Mouse (Mus musculus) left cerebral cortex, postnatal 10 days (tissue): ENCODE data around the gene Ldb2. TPM values are rescaled to one million over a fixed set of nuclear protein-coding genes. Genes with fewer than 3 reads are reported as not detected.

Source experiments
- DNase-seq, 2 experiments: peaks; one replicate each; pipeline ENCODE4 v3.0.0; 2021 to 2022; ENCODE audit warnings: low spot score in 2 of 2, mixed read lengths in 1 of 2; ENCODE audit errors: extremely low spot score in 1 of 2
- intact Hi-C: fragments of 180-260 bp; cut with DNase I; formaldehyde crosslinking; loops from one replicate; pipeline ENCODE4 v1.15.1; 2025
- total RNA-seq, 2 experiments: library from RNA; stranded (reverse); gene quantifications; 2 replicates each; pipeline ENCODE4 v1.2.3; 2021

Ldb2 gene
- total RNA-seq, 2 experiments from 2014 or later: 52.5 to 90.4 TPM

DNA sequence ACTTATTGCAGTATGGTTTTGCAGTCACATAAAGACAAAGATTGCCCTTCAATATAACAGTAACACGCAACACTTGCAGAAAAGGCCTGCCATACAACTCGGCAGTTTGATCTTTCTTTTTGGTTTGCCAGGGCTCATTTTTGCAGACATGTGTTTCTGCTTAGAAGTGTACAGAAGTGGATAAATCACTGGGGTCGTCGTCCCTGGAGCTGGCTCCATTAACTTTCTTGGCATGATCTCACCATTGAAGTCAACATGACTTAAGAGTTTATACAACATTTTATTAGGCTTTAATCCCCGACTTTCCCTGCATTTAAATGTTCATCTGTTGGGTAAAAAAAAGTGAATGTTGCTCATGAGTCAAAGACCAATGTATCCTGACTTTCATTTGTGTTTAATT, 212.9 kb downstream of the Ldb2 start:
- intact Hi-C loops: no loop called here
- DNase-seq: no peak

- intact Hi-C loops: no loop called here
- peak in 1 of 2 experiments; percentile 19 for DNase-seq
Measured at GRCm38 (mm10) chr5:44579899-44580459, 219.5 kb downstream of the Ldb2 start.

DNA sequence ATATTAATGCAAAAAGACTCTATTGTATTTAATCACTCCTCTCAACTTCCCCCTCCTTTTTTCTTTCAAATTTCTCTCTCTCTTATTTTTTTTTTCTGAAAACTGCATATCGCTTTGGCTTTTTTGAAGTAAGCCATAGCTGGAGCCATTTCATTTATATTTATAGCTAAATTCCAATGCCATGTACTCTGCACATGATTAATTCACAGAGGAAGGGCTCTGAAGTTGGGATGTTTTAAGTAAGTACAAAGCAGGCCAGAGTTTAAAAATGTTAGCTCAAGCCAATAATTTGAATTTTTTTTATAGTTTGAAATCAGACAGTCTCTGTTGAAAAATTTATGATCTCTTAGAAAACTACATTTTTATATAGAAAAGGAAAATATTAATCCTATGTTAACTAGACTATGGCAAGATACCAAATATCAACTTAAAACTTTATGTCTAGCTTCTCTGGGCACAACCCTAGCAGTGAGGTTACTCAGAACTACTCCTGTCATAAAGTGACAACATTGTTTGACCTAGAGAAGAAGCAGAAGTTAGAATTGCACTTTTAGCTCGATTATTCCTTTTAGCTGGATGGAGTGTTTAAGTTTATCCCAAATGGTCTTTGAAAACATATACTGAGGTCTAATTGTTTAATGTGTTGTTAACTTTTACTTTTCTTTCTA, 222.7 kb downstream of the Ldb2 start:
- no peak for DNase-seq
- intact Hi-C loops: no loop called here

GRCm38 (mm10) chr5:44574681-44575080, 224.8 kb downstream of the Ldb2 start:
- intact Hi-C loops: no loop called here
- no peak for DNase-seq

DNA sequence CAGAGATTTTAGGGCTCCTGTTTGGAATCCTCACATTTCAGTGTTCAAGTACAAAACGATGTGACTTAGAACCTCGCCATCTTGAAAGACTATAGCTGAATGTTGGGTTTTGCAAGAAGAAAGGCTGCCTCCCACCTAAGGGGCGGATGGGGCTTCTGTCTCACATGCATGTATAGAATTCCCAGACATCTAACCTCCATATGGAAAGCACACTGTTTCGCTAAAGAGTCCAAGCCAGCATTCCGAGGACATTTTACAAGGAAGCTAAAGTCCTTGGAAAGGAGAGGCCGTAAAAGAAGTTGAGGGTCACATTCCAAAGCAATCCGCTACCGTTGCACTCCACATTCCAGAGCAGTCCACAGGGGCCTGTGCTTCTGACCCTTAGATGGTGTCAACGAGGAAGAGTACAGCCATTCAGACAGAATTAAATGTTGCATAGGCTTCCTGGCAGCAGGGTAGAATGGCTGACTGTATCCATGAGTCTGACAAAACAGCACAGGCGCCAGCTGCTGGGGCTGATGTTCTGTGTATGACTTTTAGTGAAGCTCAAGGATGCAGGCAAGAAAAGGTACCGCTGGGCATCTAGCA, 245.6 kb downstream of the Ldb2 start:
- intact Hi-C loops: no loop called here
- no peak for DNase-seq

DNA sequence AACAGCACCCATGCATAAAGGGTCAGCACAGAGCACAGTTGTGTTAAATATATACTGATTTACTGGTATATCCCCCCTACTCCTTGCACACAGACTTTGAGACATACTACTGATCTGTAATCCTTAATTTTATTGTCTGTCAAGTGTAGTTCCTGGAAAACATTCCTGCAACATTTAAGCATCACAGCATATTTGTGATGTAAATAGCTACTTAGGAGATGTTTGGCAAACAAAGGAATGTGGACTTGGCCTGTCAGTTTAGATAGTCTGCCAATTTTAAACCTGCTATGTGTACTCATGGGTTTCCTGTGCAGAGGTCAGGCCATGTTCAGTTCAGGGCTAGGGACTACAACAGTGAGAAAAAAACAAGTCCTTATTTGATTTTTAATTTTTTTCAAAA, 246.3 kb downstream of the Ldb2 start:
- DNase-seq: no peak
- intact Hi-C loops: no loop called here

- intact Hi-C loops: no loop called here
- DNase-seq: no peak
Measured at GRCm38 (mm10) chr5:44552121-44552520, 247.4 kb downstream of the Ldb2 start.

DNA sequence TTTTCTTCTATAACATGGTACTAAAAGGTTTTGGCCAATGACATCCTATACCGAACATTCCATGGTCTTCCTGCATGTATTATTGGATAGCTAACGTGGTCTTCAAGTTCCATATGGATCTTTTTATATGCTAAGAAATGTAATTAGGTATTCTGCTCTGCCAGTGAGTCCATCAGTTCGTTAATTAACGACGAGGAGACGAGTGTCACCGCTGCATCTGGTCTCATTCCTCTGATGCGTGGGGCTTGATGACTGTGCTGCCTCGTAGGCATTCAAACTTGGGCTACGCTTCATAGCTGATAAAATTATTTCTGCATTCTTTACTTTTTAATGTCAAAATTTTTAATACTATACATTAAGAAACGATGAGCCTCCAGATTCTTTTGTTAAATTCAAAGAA, 251.0 kb downstream of the Ldb2 start:
- intact Hi-C loops: no loop called here

DNA sequence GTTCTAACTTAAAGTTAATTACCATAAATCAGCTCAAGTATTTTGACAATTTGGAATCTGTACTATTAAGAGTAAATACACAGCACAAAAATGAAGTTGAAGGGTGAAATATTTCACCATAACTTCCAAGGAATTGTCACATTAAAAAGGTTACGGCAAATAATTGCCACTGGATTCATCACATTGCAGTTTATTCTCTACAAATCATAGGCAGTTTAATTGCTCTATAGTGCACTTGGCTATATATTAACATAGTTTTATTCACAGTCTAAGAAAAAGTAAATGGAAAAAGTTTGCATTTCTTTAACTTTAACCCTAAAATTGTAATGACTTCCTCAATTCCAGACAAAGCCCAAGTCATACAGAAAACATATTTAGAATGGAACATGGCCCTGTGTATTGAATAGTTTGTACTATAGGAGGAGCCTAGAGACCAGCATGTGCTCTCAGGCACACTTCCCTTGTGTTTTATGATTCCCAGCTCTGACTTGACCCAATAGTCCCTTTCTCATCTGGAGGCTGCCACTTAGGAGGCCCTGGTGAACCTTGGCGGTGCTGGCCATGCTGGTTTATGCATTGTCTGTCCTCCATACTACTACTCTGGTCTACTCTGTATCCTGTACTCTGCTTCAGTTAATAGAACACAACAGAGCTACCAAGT, 255.9 kb downstream of the Ldb2 start:
- intact Hi-C loops: no loop called here

More for the DNA sequence above, 251.0 kb downstream of the Ldb2 start:
- no peak for DNase-seq

DNA sequence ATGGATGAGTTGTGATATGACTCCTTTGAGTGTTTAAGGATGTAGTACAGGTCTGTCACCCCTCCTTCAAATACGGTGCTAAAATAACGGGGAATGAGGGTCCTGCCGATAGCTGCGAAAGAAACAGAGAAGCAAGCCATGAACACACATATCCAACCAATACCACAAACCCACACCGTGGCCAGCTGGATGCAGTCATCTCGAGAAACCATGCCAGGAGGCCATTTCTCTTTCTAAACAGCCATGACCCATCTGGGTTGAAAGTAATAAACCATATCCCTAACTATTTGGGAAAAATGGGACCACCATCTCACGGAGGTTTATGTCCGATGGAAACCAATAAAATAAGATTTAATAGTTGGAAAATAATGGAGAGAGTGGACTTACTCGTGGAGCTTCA, 257.7 kb downstream of the Ldb2 start:
- DNase-seq: no peak
- intact Hi-C loops: no loop called here

More for the DNA sequence above, 255.9 kb downstream of the Ldb2 start:
- DNase-seq: no peak

DNA sequence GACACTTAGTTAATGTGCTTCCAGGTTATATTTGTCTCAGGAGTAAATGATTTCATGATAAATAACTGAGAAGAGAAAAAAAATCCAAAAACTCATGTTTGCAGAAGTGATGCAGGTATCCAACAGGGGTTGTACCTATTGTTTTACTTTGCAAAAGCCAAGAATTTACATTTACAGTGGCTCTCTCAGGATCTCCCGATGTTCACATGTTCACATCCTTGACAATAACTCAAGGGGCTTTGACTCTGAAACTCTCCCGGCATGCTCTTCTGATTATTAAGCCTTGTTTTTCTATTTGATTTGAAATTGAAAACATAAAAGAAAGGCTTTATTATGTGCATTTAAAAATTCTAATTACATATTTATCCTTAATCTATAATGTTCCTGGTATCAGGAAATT, 260.8 kb downstream of the Ldb2 start:
- no peak for DNase-seq
- intact Hi-C loops: no loop called here

DNA sequence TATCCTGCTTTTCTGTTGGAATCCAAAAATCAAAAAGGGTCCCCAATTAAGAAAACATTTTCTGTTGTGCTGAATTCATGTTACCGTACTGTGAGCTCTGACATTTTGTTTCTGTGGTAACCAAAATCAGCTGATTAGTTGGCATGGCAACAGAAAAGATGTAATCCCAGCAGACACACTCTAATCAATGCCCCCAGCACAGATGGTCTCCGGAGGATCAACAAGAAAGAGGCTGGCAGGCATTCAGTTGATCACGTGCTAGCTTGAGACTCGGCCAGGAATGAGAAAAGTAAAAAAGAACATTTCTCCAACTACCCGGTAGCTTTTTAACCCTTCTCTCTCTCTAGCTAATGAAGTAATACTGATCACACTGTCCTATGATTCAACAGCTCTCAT, 261.5 kb downstream of the Ldb2 start:
- peak; percentile 76 to 96 for DNase-seq

DNA sequence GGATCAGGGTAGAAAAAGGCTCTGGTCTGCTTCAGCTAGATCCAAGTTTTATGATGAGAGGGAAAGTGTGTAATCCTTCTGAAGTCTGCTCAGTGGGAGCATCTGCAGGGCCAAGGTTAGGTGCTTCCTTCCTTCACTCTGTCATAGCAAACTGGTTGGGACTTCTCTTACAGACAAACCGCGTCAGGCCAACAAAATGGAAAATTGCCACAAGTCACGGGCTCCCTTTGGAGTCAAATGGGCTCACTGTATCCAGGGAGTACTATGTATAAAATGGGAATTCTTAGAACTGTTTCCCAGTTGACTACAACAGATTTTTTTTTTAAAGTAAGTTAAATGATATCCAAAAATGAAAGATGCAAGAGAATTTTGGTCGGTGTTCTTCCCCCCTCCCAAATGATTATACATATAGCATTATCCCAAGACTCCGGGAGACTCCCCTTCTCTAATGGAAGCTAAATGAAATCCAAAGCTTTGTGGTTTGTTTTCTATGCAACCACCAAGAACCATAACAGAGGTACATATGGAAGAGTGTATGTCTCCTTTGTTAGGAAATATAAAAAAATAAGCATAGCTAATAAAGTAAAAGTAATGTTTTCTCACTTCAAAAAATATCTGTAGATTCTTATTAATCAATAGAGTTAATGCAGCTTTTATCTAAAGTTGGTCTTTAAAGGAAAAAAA, 262.0 kb downstream of the Ldb2 start:
- intact Hi-C loops: no loop called here

More for the DNA sequence above, 261.5 kb downstream of the Ldb2 start:
- intact Hi-C loops: no loop called here

GRCm38 (mm10) chr5:44529466-44529865, 270.0 kb downstream of the Ldb2 start:
- intact Hi-C loops: no loop called here
- no peak for DNase-seq

More for the DNA sequence above, 262.0 kb downstream of the Ldb2 start:
- no peak for DNase-seq

DNA sequence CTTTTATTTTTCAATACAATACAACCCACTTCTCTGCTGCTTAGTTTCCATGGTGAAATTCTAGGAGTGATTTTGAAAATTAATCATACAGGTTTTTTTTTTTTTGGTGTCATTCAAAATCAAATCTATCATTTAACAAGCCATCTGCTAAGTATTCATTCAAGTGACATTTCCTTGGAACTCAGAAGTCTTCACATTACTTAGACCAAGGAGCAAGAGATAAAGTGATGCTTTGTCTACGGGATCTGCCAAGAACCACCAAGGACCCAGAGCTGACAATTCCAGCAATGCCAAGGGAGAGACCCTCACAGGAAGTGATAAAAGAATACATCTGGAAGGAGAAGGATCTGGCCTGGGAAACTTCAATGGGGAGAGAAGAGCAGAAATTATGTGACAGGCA, 270.5 kb downstream of the Ldb2 start:
- intact Hi-C loops: no loop called here

GRCm38 (mm10) chr5:44505221-44505620, 294.3 kb downstream of the Ldb2 start:
- DNase-seq: no peak
- intact Hi-C loops: no loop called here

More for the DNA sequence above, 270.5 kb downstream of the Ldb2 start:
- DNase-seq: no peak

- no peak for DNase-seq
- intact Hi-C loops: no loop called here
Measured at GRCm38 (mm10) chr5:44504786-44505185, 294.7 kb downstream of the Ldb2 start.

DNA sequence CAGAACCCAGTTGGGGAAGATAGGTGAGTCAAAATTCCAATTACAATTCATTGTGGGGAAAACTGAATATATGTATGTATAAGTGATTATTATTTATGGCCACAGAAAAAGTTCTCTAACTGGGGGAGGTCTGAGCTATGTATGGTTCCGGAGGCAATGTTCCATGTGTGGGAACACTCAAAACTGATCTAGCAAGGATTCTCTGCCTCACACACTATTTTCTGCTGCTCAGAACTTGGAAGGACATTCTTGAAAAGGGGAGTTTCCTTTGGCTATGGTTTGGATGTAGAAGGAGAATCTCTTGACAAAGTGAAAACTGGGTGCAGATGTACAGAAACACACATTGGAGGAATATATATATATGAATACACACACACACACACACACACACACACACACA, 301.3 kb downstream of the Ldb2 start:
- DNase-seq: peak in 1 of 2 experiments; percentile 23
- intact Hi-C loops: no loop called here

GRCm38 (mm10) chr5:44496854-44497253, 302.6 kb downstream of the Ldb2 start:
- no peak for DNase-seq
- intact Hi-C loops: no loop called here
